In the genomic region with DNA sequence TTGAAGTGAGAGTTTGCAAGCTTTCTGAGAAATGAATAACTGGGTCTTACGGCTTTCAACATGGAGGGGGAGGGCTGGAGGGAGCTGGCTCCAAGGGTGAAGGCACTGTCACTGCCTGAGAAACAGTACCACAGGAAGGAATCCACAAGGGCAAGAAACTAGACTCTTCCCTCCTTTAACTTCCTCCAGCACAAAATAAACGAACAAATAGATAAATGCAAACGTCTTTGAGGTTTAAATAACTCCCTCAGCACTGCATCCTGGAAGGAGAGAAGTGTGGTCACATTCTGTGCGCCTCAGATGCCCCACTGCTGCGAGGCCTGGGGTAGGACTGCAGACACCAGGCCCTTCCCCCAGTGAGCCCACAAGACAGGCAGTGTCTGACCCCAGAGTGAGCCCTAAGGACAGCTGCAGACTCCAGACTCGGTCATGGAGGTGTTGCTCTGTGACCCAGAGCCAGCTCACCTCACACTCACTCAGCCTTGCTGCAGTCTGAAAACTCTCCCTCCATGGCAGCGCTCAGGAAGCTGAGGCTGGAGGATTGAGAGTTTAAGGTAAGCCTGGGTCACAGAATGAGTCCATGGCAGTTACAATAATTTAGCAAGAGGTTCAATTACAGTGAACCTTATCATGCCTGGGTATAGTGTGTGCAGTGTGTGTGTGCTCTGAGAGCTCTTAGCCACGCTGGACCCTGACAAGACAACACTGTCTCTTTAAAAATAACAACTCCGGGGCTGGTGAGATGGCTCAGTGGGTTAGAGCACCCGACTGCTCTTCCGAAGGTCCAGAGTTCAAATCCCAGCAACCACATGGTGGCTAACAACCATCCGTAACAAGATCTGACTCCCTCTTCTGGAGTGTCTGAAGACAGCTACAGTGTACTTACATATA, we compare ENCODE assay signal across 9 mouse cellular contexts. TPM values are rescaled to one million over a fixed set of nuclear protein-coding genes. Genes with fewer than 3 reads are reported as not detected.
DNase-seq lines count a peak whose midpoint lies in the region; ATAC-seq lines count a peak whose summit lies in the region.
"Had no signal": no experiment of that assay in that cellular context is flagged by ENCODE, and none has a peak within 500 bp of the region (broad histone marks: within the 10 kb centered on the region; RNA-seq: fewer than 3 reads in every experiment).

No protein-coding gene starts in this region.

- intact Hi-C loops in heart, postnatal 25 days (cut with DNase I) = no loop called here

- no peaks in the 10 kb centered on the region for H3K9me3 ChIP-seq in heart, embryonic 16.5 days (replicated peaks; ENCODE audit: control insufficient read depth, low read length)
- no peaks in the 10 kb centered on the region for H3K9me3 ChIP-seq in megakaryocyte, embryonic 14.5 days
- H3K9me3 ChIP-seq in embryonic facial prominence, embryonic 13.5 days = no peaks in the 10 kb centered on the region
- H3K9me3 ChIP-seq: embryonic facial prominence, embryonic 12.5 days had no signal

- peaks cover 34% of the 10 kb centered on the region for H3K4me1 ChIP-seq in heart, embryonic 16.5 days (ENCODE audit: control insufficient read depth, insufficient read depth, low read length)
- peaks cover 93% of the 10 kb centered on the region for H3K4me1 ChIP-seq in megakaryocyte, embryonic 14.5 days
- H3K4me1 ChIP-seq in embryonic facial prominence, embryonic 13.5 days = peaks cover 41% of the 10 kb centered on the region

- H3K4me2 ChIP-seq in heart, embryonic 16.5 days (ENCODE audit: low read depth, low read length) = peak overlapping the region; percentile 23; the same call in 1 of the 2 replicates
- H3K4me2 ChIP-seq in embryonic facial prominence, embryonic 13.5 days = no peak overlapping the region
- H3K4me2 ChIP-seq: embryonic facial prominence, embryonic 12.5 days had no signal

- peak overlapping the region; percentile 76 for H3K27ac ChIP-seq in heart, embryonic 16.5 days (ENCODE audit: low read length)
- peak overlapping the region; percentile 69; the same call in 1 of the 2 replicates for H3K27ac ChIP-seq in embryonic facial prominence, embryonic 13.5 days
- H3K27ac ChIP-seq: embryonic facial prominence, embryonic 12.5 days had no signal

- H3K9ac ChIP-seq in heart, embryonic 16.5 days (ENCODE audit: low read length) = peak overlapping the region; percentile 35
- peak overlapping the region; percentile 40; the same call in 1 of the 2 replicates for H3K9ac ChIP-seq in embryonic facial prominence, embryonic 13.5 days
- H3K9ac ChIP-seq: embryonic facial prominence, embryonic 12.5 days had no signal

- H3K36me3 ChIP-seq in heart, embryonic 16.5 days (ENCODE audit: control insufficient read depth, insufficient read depth) = peaks cover 4% of the 10 kb centered on the region
- peaks cover 69% of the 10 kb centered on the region for H3K36me3 ChIP-seq in megakaryocyte, embryonic 14.5 days (replicated peaks; ENCODE audit: low read length)
- H3K36me3 ChIP-seq in embryonic facial prominence, embryonic 13.5 days = peaks cover 30% of the 10 kb centered on the region
- peaks cover 4% of the 10 kb centered on the region for H3K36me3 ChIP-seq in splenic B cell, adult 2 months (ENCODE audit: control insufficient read depth, insufficient read depth, low read length, poor library complexity, severe bottlenecking)

- H3K27me3 ChIP-seq in heart, embryonic 16.5 days (ENCODE audit: control insufficient read depth, insufficient read depth, low read length) = no peaks in the 10 kb centered on the region
- no peaks in the 10 kb centered on the region for H3K27me3 ChIP-seq in megakaryocyte, embryonic 14.5 days (replicated peaks)
- H3K27me3 ChIP-seq in embryonic facial prominence, embryonic 13.5 days = no peaks in the 10 kb centered on the region
- H3K27me3 ChIP-seq in splenic B cell, adult 2 months (ENCODE audit: control insufficient read depth, insufficient read depth, low read length, poor library complexity, severe bottlenecking) = no peaks in the 10 kb centered on the region
- H3K27me3 ChIP-seq: embryonic facial prominence, embryonic 12.5 days had no signal

- DNase-seq in heart, postnatal 25 days (ENCODE audit: low spot score) = no peak
- DNase-seq in splenic B cell, adult 2 months (ENCODE audit: low read depth, low spot score) = peak; percentile 28
- no peak for DNase-seq in cerebellum, postnatal 36 days
- no peak for DNase-seq in spleen, adult 12 weeks (ENCODE audit: low spot score)

- WGBS in heart, embryonic 16.5 days = 52% methylated on average over 11 of the region's 12 CpGs
- 66% methylated on average over 12 of the region's 12 CpGs for WGBS in embryonic facial prominence, embryonic 13.5 days

- no peak for ATAC-seq in heart, embryonic 16.5 days (replicated peaks; ENCODE audit: extremely low read depth, insufficient read depth, low FRiP score)
- no peak for ATAC-seq in megakaryocyte, adult 5-6 weeks (ENCODE audit: poor library complexity, severe bottlenecking)
- no peak for ATAC-seq in embryonic facial prominence, embryonic 13.5 days (ENCODE audit: insufficient number of reproducible peaks, insufficient read depth, low FRiP score, low TSS enrichment, low read depth)

- H3K4me3 ChIP-seq in heart, embryonic 16.5 days (ENCODE audit: low read length) = no peak overlapping the region
- H3K4me3 ChIP-seq in megakaryocyte, embryonic 14.5 days (replicated peaks) = peak overlapping the region; percentile 88
- H3K4me3 ChIP-seq in embryonic facial prominence, embryonic 13.5 days = no peak overlapping the region
- H3K4me3 ChIP-seq: embryonic facial prominence, embryonic 12.5 days had no signal

RNA-seq across cellular contexts. Expression of a gene that starts 5.0 kb away (rescaled TPM):
- 29.0 and 33.4 TPM in 2 replicates for polyA plus RNA-seq in heart, embryonic 16.5 days (2015; fragmentation: Nextera tagmentation; extraction: Ambion mirVana)
- total RNA-seq in heart, postnatal 25 days (2021) = 1 to 10 TPM; 8.2 to 8.9 TPM
- 61.8 and 135 TPM in 2 replicates for polyA plus RNA-seq in megakaryocyte, embryonic 14.5 days (2012; ENCODE audit: insufficient read depth, low replicate concordance)
- total RNA-seq in megakaryocyte, adult 5-6 weeks (2015) = 61.8 and 72.0 TPM in 2 replicates
- 65.0 and 77.3 TPM in 2 replicates for total RNA-seq in megakaryocyte, adult 5-6 weeks (2017)
- polyA plus RNA-seq in embryonic facial prominence, embryonic 13.5 days (2015; fragmentation: Nextera tagmentation; extraction: Ambion mirVana) = 45.8 and 46.3 TPM in 2 replicates

RNA-seq across cellular contexts. Expression of a gene that starts 5.2 kb away (rescaled TPM):
- 11.2 and 13.2 TPM in 2 replicates for polyA plus RNA-seq in heart, embryonic 16.5 days (2015; fragmentation: Nextera tagmentation; extraction: Ambion mirVana)
- 1 to 10 TPM; 2.6 to 3.4 TPM for total RNA-seq in heart, postnatal 25 days (2021)
- 19.4 and 27.8 TPM in 2 replicates for polyA plus RNA-seq in megakaryocyte, embryonic 14.5 days (2012; ENCODE audit: insufficient read depth, low replicate concordance)
- total RNA-seq in megakaryocyte, adult 5-6 weeks (2015) = 11.3 and 14.2 TPM in 2 replicates
- 4.4 and 6.6 TPM in 2 replicates for total RNA-seq in megakaryocyte, adult 5-6 weeks (2017)
- polyA plus RNA-seq in embryonic facial prominence, embryonic 13.5 days (2015; fragmentation: Nextera tagmentation; extraction: Ambion mirVana) = 24.0 and 29.2 TPM in 2 replicates

RNA-seq across cellular contexts. Expression of a gene that starts 18.8 kb away (rescaled TPM):
- polyA plus RNA-seq in heart, embryonic 16.5 days (2015; fragmentation: Nextera tagmentation; extraction: Ambion mirVana) = 82.1 and 92.8 TPM in 2 replicates
- total RNA-seq in heart, postnatal 25 days (2021) = 100 to 1,000 TPM; 158 to 181 TPM
- 472 and 996 TPM in 2 replicates for polyA plus RNA-seq in megakaryocyte, embryonic 14.5 days (2012; ENCODE audit: insufficient read depth, low replicate concordance)
- total RNA-seq in megakaryocyte, adult 5-6 weeks (2015) = 53.5 and 61.1 TPM in 2 replicates
- 63.3 and 74.8 TPM in 2 replicates for total RNA-seq in megakaryocyte, adult 5-6 weeks (2017)
- 78.3 and 86.3 TPM in 2 replicates for polyA plus RNA-seq in embryonic facial prominence, embryonic 13.5 days (2015; fragmentation: Nextera tagmentation; extraction: Ambion mirVana)

RNA-seq across cellular contexts. Expression of a gene that starts 39.9 kb away (rescaled TPM):
- 41.7 and 58.2 TPM in 2 replicates for polyA plus RNA-seq in heart, embryonic 16.5 days (2015; fragmentation: Nextera tagmentation; extraction: Ambion mirVana)
- total RNA-seq in heart, postnatal 25 days (2021) = 10 to 100 TPM; 41.5 to 45.8 TPM
- polyA plus RNA-seq in megakaryocyte, embryonic 14.5 days (2012; ENCODE audit: insufficient read depth, low replicate concordance) = 91.6 and 121 TPM in 2 replicates
- 8.4 and 10.3 TPM in 2 replicates for total RNA-seq in megakaryocyte, adult 5-6 weeks (2015)
- 16.5 and 30.1 TPM in 2 replicates for total RNA-seq in megakaryocyte, adult 5-6 weeks (2017)
- 76.8 and 82.4 TPM in 2 replicates for polyA plus RNA-seq in embryonic facial prominence, embryonic 13.5 days (2015; fragmentation: Nextera tagmentation; extraction: Ambion mirVana)

RNA-seq across cellular contexts. Expression of a gene that starts 45.3 kb away (rescaled TPM):
- polyA plus RNA-seq in heart, embryonic 16.5 days (2015; fragmentation: Nextera tagmentation; extraction: Ambion mirVana) = 45.7 and 49.5 TPM in 2 replicates
- 10 to 100 TPM; 39.8 to 44.2 TPM for total RNA-seq in heart, postnatal 25 days (2021)
- polyA plus RNA-seq in megakaryocyte, embryonic 14.5 days (2012; ENCODE audit: insufficient read depth, low replicate concordance) = 10.9 and 24.8 TPM in 2 replicates
- total RNA-seq in megakaryocyte, adult 5-6 weeks (2015) = 42.6 and 52.4 TPM in 2 replicates
- 48.6 and 62.0 TPM in 2 replicates for total RNA-seq in megakaryocyte, adult 5-6 weeks (2017)
- 73.3 and 73.5 TPM in 2 replicates for polyA plus RNA-seq in embryonic facial prominence, embryonic 13.5 days (2015; fragmentation: Nextera tagmentation; extraction: Ambion mirVana)
